Mouse (Mus musculus) mature B cell (primary cell): ENCODE data around the gene Fah.

Experiments
- in situ Hi-C: fragments of 300-500 bp; cut with MboI; formaldehyde crosslinking; loops from 2 replicates; pipeline ENCODE4 v1.14.3; 2019

The Fah gene

GRCm38 (mm10) chr7:84594917-84595303, 11.6 kb downstream of the Fah start:
- in situ Hi-C loops = no loop called here

GRCm38 (mm10) chr7:84594087-84594916, 12.2 kb downstream of the Fah start:
- in situ Hi-C loops = no loop called here

- in situ Hi-C loops = no loop called here
These were observed 15.2 kb downstream of the Fah start for GRCm38 (mm10) chr7:84591347-84591746.

- in situ Hi-C loops = no loop called here
These were observed 15.9 kb downstream of the Fah start for GRCm38 (mm10) chr7:84590622-84591021.

- in situ Hi-C loops = loop anchor here (10.0 kb wide), 1 partner anchor 188 kb away; no protein-coding TSS in a partner anchor
These were observed 19.3 kb downstream of the Fah start for GRCm38 (mm10) chr7:84587101-84587783.

- in situ Hi-C loops = loop anchor here (10.0 kb wide), 1 partner anchor 188 kb away; no protein-coding TSS in a partner anchor
These were observed 20.0 kb downstream of the Fah start for GRCm38 (mm10) chr7:84586360-84587100.

GRCm38 (mm10) chr7:84585086-84585485, 21.4 kb downstream of the Fah start:
- in situ Hi-C loops = loop anchor here (10.0 kb wide), 1 partner anchor 190 kb away; no protein-coding TSS in a partner anchor

GRCm38 (mm10) chr7:84579769-84580168, 26.8 kb downstream of the Fah start:
- in situ Hi-C loops = loop anchor here (10.0 kb wide), 1 partner anchor 195 kb away; no protein-coding TSS in a partner anchor

- in situ Hi-C loops = no loop called here
These were observed 27.7 kb downstream of the Fah start for GRCm38 (mm10) chr7:84578841-84579240.

GRCm38 (mm10) chr7:84577034-84577433, 29.5 kb downstream of the Fah start:
- in situ Hi-C loops = no loop called here

- in situ Hi-C loops = no loop called here
These were observed 40.3 kb downstream of the Fah start for GRCm38 (mm10) chr7:84566200-84566599.

GRCm38 (mm10) chr7:84564236-84564635, 42.3 kb downstream of the Fah start:
- in situ Hi-C loops = no loop called here

- in situ Hi-C loops = no loop called here
These were observed 46.0 kb downstream of the Fah start for GRCm38 (mm10) chr7:84560500-84560899.

GRCm38 (mm10) chr7:84557332-84557731, 49.2 kb downstream of the Fah start:
- in situ Hi-C loops = no loop called here

- in situ Hi-C loops = no loop called here
These were observed 51.2 kb downstream of the Fah start for GRCm38 (mm10) chr7:84555294-84555693.

- in situ Hi-C loops = no loop called here
These were observed 55.0 kb downstream of the Fah start for GRCm38 (mm10) chr7:84551472-84551871.

GRCm38 (mm10) chr7:84546667-84547066, 59.9 kb downstream of the Fah start:
- in situ Hi-C loops = no loop called here

GRCm38 (mm10) chr7:84544946-84545345, 61.6 kb downstream of the Fah start:
- in situ Hi-C loops = no loop called here
